In the genomic region with DNA sequence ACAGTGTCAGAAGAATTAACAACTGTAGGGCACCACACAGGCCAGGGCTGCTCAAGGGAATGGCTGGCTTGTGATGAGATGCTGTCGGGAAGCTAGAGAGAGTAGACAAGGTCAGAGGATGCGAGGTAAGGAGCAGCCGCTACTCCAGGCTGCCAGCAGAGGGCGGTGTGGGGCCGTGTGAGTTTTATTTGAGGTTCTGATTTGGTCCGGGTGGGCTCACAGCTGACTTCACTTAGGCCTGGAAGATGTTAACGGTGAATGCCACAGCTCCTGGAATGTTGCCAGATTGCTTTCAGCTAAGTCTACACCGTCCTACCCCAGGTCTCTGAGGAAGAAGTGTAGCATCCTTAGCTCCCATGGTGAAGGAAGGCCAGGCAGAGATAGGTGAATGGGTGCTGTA, we compare ENCODE assay signal across 9 mouse cellular contexts. TPM values are rescaled to one million over a fixed set of nuclear protein-coding genes. Genes with fewer than 3 reads are reported as not detected.
DNase-seq lines count a peak whose midpoint lies in the region; ATAC-seq lines count a peak whose summit lies in the region.
"Had no signal": no experiment of that assay in that cellular context is flagged by ENCODE, and none has a peak within 500 bp of the region (broad histone marks: within the 10 kb centered on the region; RNA-seq: fewer than 3 reads in every experiment).

No protein-coding gene starts in this region.

- peak; percentile 12 for DNase-seq in heart, adult 8-10 months (ENCODE audit: low spot score)
- no peak for DNase-seq in heart, adult 11 months
- peak; percentile 37 to 56 for DNase-seq in right cerebral cortex, adult 2 months (ENCODE audit: low spot score in 2 of 2)
- DNase-seq in right cerebral cortex, postnatal 36 days (ENCODE audit: low spot score in 2 of 2): no peak
- DNase-seq in cerebellum, adult 8-10 months: peak; percentile 79
- DNase-seq in testis, postnatal 14 days (ENCODE audit: low spot score): peak; percentile 27

- ATAC-seq in hematopoietic stem cell, adult 5-6 weeks (replicated peaks in 1 of 2; ENCODE audit: insufficient read depth in 1 of 2, low FRiP score in 2 of 2, low TSS enrichment in 1 of 2, low read depth in 1 of 2, poor library complexity in 2 of 2, severe bottlenecking in 2 of 2): peak; percentile 38 to 42; a peak in 2 of 4 replicates
- peak; percentile 53 for ATAC-seq in megakaryocyte-erythroid progenitor cell, adult 5-6 weeks (replicated peaks; ENCODE audit: low FRiP score, low TSS enrichment, poor library complexity, severe bottlenecking)

RNA-seq across cellular contexts. Expression of a gene that starts 7.5 kb away (rescaled TPM):
- total RNA-seq in heart, adult 8-10 months (2022): not detected
- total RNA-seq in hematopoietic stem cell, adult 5-6 weeks (2017): not detected in 2 replicates
- total RNA-seq in megakaryocyte-erythroid progenitor cell, adult 5-6 weeks (2014; fragmentation: Nextera tagmentation): not detected in 2 replicates
- not detected in 2 replicates for total RNA-seq in megakaryocyte-erythroid progenitor cell, adult 5-6 weeks (2017)
- total RNA-seq: layer of hippocampus, postnatal 14 days had no signal

RNA-seq across cellular contexts. Expression of a gene that starts 22.1 kb away (rescaled TPM):
- total RNA-seq in heart, adult 8-10 months (2022): not detected
- total RNA-seq in hematopoietic stem cell, adult 5-6 weeks (2017): not detected in 2 replicates
- not detected in 2 replicates for total RNA-seq in megakaryocyte-erythroid progenitor cell, adult 5-6 weeks (2014; fragmentation: Nextera tagmentation)
- total RNA-seq in megakaryocyte-erythroid progenitor cell, adult 5-6 weeks (2017): not detected in 2 replicates
- total RNA-seq: layer of hippocampus, postnatal 14 days had no signal

RNA-seq across cellular contexts. Expression of a gene that starts 43.1 kb away (rescaled TPM):
- not detected for total RNA-seq in heart, adult 8-10 months (2022)
- not detected in 2 replicates for total RNA-seq in hematopoietic stem cell, adult 5-6 weeks (2017)
- total RNA-seq in megakaryocyte-erythroid progenitor cell, adult 5-6 weeks (2014; fragmentation: Nextera tagmentation): not detected in 2 replicates
- total RNA-seq in megakaryocyte-erythroid progenitor cell, adult 5-6 weeks (2017): not detected in 2 replicates
- total RNA-seq: layer of hippocampus, postnatal 14 days had no signal

Comparison
In these comparisons a context has a peak if more than half of its experiments do, and no peak if none do; other contexts are left out.
1. DNase-seq: peak in heart, adult 8-10 months (single experiment), right cerebral cortex, adult 2 months (2 of 2), cerebellum, adult 8-10 months (single experiment) and testis, postnatal 14 days (single experiment); none in heart, adult 11 months (single experiment) and right cerebral cortex, postnatal 36 days (0 of 2).